Mouse (Mus musculus): ENCODE measurements around the gene Pfn3. TPM values are rescaled to one million over a fixed set of nuclear protein-coding genes. Genes with fewer than 3 reads are reported as not detected.

The Pfn3 gene
- total and polyA plus RNA-seq, 2 experiments from 2014 or later, result 0.71 to 1.5 TPM

DNA sequence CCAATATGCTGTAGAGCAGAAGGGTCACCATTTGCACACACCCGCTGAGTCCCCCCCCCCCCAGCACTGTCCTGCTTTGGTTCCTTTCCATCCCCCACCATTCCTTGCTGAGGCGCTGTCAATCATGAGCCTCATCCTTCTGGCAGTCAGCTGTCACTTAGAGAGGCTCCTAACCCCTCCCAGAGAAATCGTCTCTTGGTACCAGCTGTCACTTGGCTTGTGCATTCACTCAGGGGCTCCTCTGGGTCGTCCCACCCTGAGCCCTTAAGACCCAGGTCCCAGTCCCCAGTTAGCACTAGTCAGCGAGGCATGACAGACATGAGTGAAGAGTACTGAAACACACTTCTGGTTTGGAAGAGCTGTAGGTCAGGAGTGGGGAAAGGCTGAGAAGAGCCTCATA lies 43.3 kb downstream of the Pfn3 start:
- Histone ChIP-seq H3K4me1 (ENCODE audit: insufficient read depth, low read length) (no peaks in the 10 kb centered on the region), H3K36me3 (ENCODE audit: insufficient read depth, low read length) (no peaks in the 10 kb centered on the region), H3K27me3 (ENCODE audit: insufficient read depth, low read length) (0 out of 2 replicates have a peak, but pooled peaks cover 10% of the 10 kb centered on the region), H3K9ac (replicated peaks; ENCODE audit: low read length, poor library complexity, severe bottlenecking) (no peak overlapping the region), H3K27ac (ENCODE audit: low read depth, low read length) (no peak overlapping the region), H3K9me3 (ENCODE audit: low read length) (no peaks in the 10 kb centered on the region), H3K4me2 (ENCODE audit: low read depth, low read length, poor library complexity, severe bottlenecking) (no peak overlapping the region), H3K4me3 (ENCODE audit: low read depth, low read length) (no peak overlapping the region)
- WGBS, result 44% methylated on average over 5 of the region's 5 CpGs
- no peak for TF ChIP-seq CTCF (IDR thresholded peaks at IDR 0.05)
- no peak for ATAC-seq (ENCODE audit: low FRiP score)
- no peak for DNase-seq (ENCODE audit: low spot score)

DNA sequence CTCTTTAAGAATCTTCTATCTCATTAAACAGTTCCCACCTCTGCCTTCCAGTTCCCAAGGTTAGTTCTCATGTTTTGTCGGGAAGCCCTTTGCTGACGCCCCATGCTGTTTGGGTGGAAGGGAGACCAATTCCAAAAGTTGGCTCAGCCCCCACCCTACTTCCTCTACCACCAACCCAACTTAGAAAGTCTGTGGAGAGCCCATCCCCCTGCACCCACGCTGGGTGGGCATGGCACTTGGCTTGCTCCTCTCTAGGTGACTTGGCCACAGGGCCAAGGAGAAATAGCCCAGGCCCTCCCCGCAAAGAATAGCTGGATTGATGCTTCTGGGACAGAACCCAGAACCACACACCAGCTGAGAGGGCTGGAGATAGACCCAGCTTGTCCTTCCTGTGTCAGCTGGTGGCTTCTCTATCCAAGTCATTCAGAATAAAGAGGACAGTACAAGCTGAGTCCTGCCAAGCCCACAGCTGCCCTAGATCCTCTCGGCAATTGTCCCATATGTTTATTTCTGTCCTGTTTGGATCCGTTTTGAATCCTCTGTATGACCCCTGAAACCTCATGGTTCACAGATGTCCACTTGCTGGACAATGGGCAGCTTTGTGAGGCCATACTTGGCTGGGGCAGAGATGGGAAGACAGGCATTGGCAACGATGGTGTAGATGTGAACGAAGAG lies 43.9 kb downstream of the Pfn3 start:
- DNase-seq (ENCODE audit: low spot score), result peak; percentile 39
- no peak for TF ChIP-seq CTCF (IDR thresholded peaks at IDR 0.05)
- H3K9me3 ChIP-seq (ENCODE audit: low read length), result no peaks in the 10 kb centered on the region
- H3K4me2 ChIP-seq (ENCODE audit: low read depth, low read length, poor library complexity, severe bottlenecking), result no peak overlapping the region
- no peak; the same call in 1 of the 2 replicates for ATAC-seq (ENCODE audit: low FRiP score)
- WGBS, result 82% methylated on average over 8 of the region's 8 CpGs
- H3K4me1 ChIP-seq (ENCODE audit: insufficient read depth, low read length), result no peaks in the 10 kb centered on the region
- 0 out of 2 replicates have a peak, but pooled peaks cover 10% of the 10 kb centered on the region for H3K27me3 ChIP-seq (ENCODE audit: insufficient read depth, low read length)
- H3K27ac ChIP-seq (ENCODE audit: low read depth, low read length), result no peak overlapping the region
- H3K36me3 ChIP-seq (ENCODE audit: insufficient read depth, low read length), result no peaks in the 10 kb centered on the region
- H3K4me3 ChIP-seq (ENCODE audit: low read depth, low read length), result no peak overlapping the region
- H3K9ac ChIP-seq (replicated peaks; ENCODE audit: low read length, poor library complexity, severe bottlenecking), result no peak overlapping the region

DNA sequence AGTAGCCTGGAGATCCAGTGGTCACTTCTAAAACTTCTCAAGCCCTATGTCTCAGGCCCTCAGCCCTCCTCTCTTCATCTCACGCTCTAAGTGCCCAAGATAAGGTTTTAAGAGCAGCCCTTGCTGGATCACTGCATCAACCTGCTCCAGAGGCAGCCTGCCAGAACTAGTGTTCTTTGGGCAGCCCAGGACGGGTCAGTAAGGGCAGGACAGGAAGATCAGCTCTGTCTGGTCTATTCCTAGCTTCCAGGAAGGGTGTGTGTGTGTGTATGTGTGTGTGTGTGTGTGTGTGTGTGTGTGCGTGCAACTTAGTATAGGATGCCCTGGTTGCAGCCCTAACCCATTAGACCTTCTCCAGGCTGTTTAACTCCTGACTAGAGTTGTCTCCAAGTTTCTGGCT lies 44.8 kb downstream of the Pfn3 start:
- Histone ChIP-seq H3K36me3 (ENCODE audit: insufficient read depth, low read length) (no peaks in the 10 kb centered on the region), H3K9me3 (ENCODE audit: low read length) (no peaks in the 10 kb centered on the region), H3K4me3 (ENCODE audit: low read depth, low read length) (no peak overlapping the region), H3K27ac (ENCODE audit: low read depth, low read length) (no peak overlapping the region), H3K27me3 (ENCODE audit: insufficient read depth, low read length) (0 out of 2 replicates have a peak, but pooled peaks cover 6% of the 10 kb centered on the region), H3K4me2 (ENCODE audit: low read depth, low read length, poor library complexity, severe bottlenecking) (no peak overlapping the region), H3K9ac (replicated peaks; ENCODE audit: low read length, poor library complexity, severe bottlenecking) (no peak overlapping the region), H3K4me1 (ENCODE audit: insufficient read depth, low read length) (no peaks in the 10 kb centered on the region)
- DNase-seq (ENCODE audit: low spot score) (no peak), ATAC-seq (ENCODE audit: low FRiP score) (no peak)
- WGBS, result 68% methylated on average over 3 of the region's 3 CpGs
- TF ChIP-seq CTCF (IDR thresholded peaks at IDR 0.05), result no peak

DNA sequence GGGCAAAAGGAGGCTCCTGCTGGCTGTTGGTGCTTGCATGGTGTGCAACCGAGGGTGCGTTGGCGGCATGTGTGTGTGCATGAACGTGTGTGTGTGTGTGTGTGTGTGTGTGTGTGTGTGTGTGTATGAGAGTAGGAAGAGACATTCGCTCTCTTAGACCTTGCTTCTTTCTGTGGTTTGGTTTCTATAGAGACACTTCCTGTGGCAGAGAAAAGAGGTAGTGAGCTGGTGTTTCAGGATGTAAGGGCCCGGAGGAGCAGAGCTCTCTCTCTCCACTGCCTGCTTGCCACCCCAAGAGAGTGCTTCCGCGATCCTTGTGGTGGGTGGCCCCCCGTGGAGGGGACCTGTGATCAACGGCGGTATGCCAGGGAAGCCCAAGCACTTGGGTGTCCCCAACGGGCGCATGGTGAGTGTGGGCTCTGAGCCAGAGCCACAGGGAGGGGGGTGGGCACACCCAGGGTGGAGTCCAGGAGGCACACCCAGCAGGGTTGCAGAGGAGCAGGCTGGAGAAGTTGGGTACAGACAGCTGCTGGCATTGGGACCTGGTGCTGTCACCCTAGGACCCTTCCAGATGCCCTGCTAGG lies 45.4 kb downstream of the Pfn3 start, which contains the start of gene Rgs14:
Gene Rgs14 (plus strand): TSS at position 202 of the 584 bp plus-strand sequence.
- Histone ChIP-seq H3K27ac (ENCODE audit: low read depth, low read length) (no peak within 1 kb of the TSS), H3K4me2 (ENCODE audit: low read depth, low read length, poor library complexity, severe bottlenecking) (no peak within 1 kb of the TSS), H3K4me1 (ENCODE audit: insufficient read depth, low read length) (no peaks in the 10 kb centered on the region), H3K9me3 (ENCODE audit: low read length) (no peaks in the 10 kb centered on the region), H3K4me3 (ENCODE audit: low read depth, low read length) (no peak within 1 kb of the TSS), H3K27me3 (ENCODE audit: insufficient read depth, low read length) (0 out of 2 replicates have a peak, but pooled peaks cover 6% of the 10 kb centered on the region), H3K36me3 (ENCODE audit: insufficient read depth, low read length) (no peaks in the 10 kb centered on the region), H3K9ac (replicated peaks; ENCODE audit: low read length, poor library complexity, severe bottlenecking) (no peak within 1 kb of the TSS)
- WGBS, result 62% methylated on average over 13 of the region's 13 CpGs
- no peak for DNase-seq (ENCODE audit: low spot score)
- no peak for ATAC-seq (ENCODE audit: low FRiP score)
- TF ChIP-seq CTCF (IDR thresholded peaks at IDR 0.05), result no peak

DNA sequence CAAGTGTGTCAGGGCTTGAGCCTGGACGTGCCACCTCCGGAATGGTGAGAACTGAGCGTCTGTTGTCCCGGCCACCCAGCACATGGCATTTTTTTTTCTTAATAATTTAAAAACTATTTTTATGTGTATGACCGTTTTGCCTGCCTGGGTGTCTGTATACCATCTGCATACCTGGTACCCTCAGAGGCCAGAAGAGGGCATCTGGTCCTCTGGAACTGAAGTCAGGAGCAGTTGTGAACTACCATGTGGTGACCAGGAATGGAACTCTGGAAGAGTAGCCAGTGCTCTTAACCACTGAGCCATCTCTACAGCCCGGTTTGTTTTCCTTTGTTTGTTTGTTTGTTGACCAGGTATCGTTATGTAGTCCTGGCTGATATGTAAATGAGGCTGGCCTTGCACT lies 46.6 kb downstream of the Pfn3 start:
- Histone ChIP-seq H3K4me2 (ENCODE audit: low read depth, low read length, poor library complexity, severe bottlenecking) (no peak overlapping the region), H3K9ac (replicated peaks; ENCODE audit: low read length, poor library complexity, severe bottlenecking) (no peak overlapping the region), H3K9me3 (ENCODE audit: low read length) (no peaks in the 10 kb centered on the region), H3K27me3 (ENCODE audit: insufficient read depth, low read length) (0 out of 2 replicates have a peak, but pooled peaks cover 6% of the 10 kb centered on the region), H3K36me3 (ENCODE audit: insufficient read depth, low read length) (no peaks in the 10 kb centered on the region), H3K27ac (ENCODE audit: low read depth, low read length) (no peak overlapping the region), H3K4me3 (ENCODE audit: low read depth, low read length) (no peak overlapping the region), H3K4me1 (ENCODE audit: insufficient read depth, low read length) (no peaks in the 10 kb centered on the region)
- WGBS, result 88% methylated on average over 7 of the region's 7 CpGs
- ATAC-seq (ENCODE audit: low FRiP score) (no peak), DNase-seq (ENCODE audit: low spot score) (no peak)
- peak; percentile 11; the same call in 1 of the 2 replicates for TF ChIP-seq CTCF (IDR thresholded peaks at IDR 0.05)

Small RNA genes lying within 50 kb of the gene (microRNA-seq; reads per million reads assigned to microRNA genes)
- not detected for gene Mir6943 (ENCODE audit: borderline number of aligned reads)

Other genes with a start within 250 kb of the Pfn3 start
- gene Nsd1, start 205.4 kb downstream of the Pfn3 start, total RNA-seq (2014; rRNA removed), result 103 and 111 TPM in 2 replicates
- 47.0 and 56.2 TPM in 2 replicates for gene Nsd1, start 205.4 kb downstream of the Pfn3 start, polyA plus RNA-seq (2015; fragmentation: Nextera tagmentation; extraction: Ambion mirVana)
- 208 and 210 TPM in 2 replicates for gene Prelid1, start 94.7 kb downstream of the Pfn3 start, total RNA-seq (2014; rRNA removed)
- 318 and 326 TPM in 2 replicates for gene Prelid1, start 94.7 kb downstream of the Pfn3 start, polyA plus RNA-seq (2015; fragmentation: Nextera tagmentation; extraction: Ambion mirVana)
- gene Rab24, start 93.3 kb downstream of the Pfn3 start, total RNA-seq (2014; rRNA removed), result 70.0 and 88.1 TPM in 2 replicates
- gene Rab24, start 93.3 kb downstream of the Pfn3 start, polyA plus RNA-seq (2015; fragmentation: Nextera tagmentation; extraction: Ambion mirVana), result 83.2 and 84.2 TPM in 2 replicates
- gene Mxd3, start 85.4 kb downstream of the Pfn3 start, total RNA-seq (2014; rRNA removed), result 6.6 and 7.2 TPM in 2 replicates
- 3.5 and 3.6 TPM in 2 replicates for gene Mxd3, start 85.4 kb downstream of the Pfn3 start, polyA plus RNA-seq (2015; fragmentation: Nextera tagmentation; extraction: Ambion mirVana)
- 55.7 and 55.9 TPM in 2 replicates for gene Lman2, start 52.4 kb downstream of the Pfn3 start, total RNA-seq (2014; rRNA removed)
- gene Lman2, start 52.4 kb downstream of the Pfn3 start, polyA plus RNA-seq (2015; fragmentation: Nextera tagmentation; extraction: Ambion mirVana), result 32.8 and 35.0 TPM in 2 replicates
- 0.44 and 1.1 TPM in 2 replicates for gene Rgs14, start 45.5 kb downstream of the Pfn3 start, total RNA-seq (2014; rRNA removed)
- gene Rgs14, start 45.5 kb downstream of the Pfn3 start, polyA plus RNA-seq (2015; fragmentation: Nextera tagmentation; extraction: Ambion mirVana), result 1.3 and 1.5 TPM in 2 replicates
- gene Slc34a1, start 17.0 kb downstream of the Pfn3 start, total RNA-seq (2014; rRNA removed), result not detected in 2 replicates
- gene Slc34a1, start 17.0 kb downstream of the Pfn3 start, polyA plus RNA-seq (2015; fragmentation: Nextera tagmentation; extraction: Ambion mirVana), result 0.04 TPM in 1 of 2 replicates, not detected in the other
- not detected in 2 replicates for gene F12, start 11.6 kb upstream of the Pfn3 start, total RNA-seq (2014; rRNA removed)
- gene F12, start 11.6 kb upstream of the Pfn3 start, polyA plus RNA-seq (2015; fragmentation: Nextera tagmentation; extraction: Ambion mirVana), result 0.43 and 0.49 TPM in 2 replicates
- 70.4 and 71.9 TPM in 2 replicates for gene Grk6, start 29.8 kb upstream of the Pfn3 start, total RNA-seq (2014; rRNA removed)
- 35.5 and 35.8 TPM in 2 replicates for gene Grk6, start 29.8 kb upstream of the Pfn3 start, polyA plus RNA-seq (2015; fragmentation: Nextera tagmentation; extraction: Ambion mirVana)
- gene Prr7, start 49.0 kb upstream of the Pfn3 start, total RNA-seq (2014; rRNA removed), result 101 and 131 TPM in 2 replicates
- gene Prr7, start 49.0 kb upstream of the Pfn3 start, polyA plus RNA-seq (2015; fragmentation: Nextera tagmentation; extraction: Ambion mirVana), result 6.6 and 8.1 TPM in 2 replicates
- gene Dbn1, start 72.9 kb upstream of the Pfn3 start, total RNA-seq (2014; rRNA removed), result 498 and 510 TPM in 2 replicates
- gene Dbn1, start 72.9 kb upstream of the Pfn3 start, polyA plus RNA-seq (2015; fragmentation: Nextera tagmentation; extraction: Ambion mirVana), result 482 and 484 TPM in 2 replicates
- gene Pdlim7, start 98.4 kb upstream of the Pfn3 start, total RNA-seq (2014; rRNA removed), result 32.3 and 41.3 TPM in 2 replicates
- 153 and 171 TPM in 2 replicates for gene Pdlim7, start 98.4 kb upstream of the Pfn3 start, polyA plus RNA-seq (2015; fragmentation: Nextera tagmentation; extraction: Ambion mirVana)
- 3.0 and 4.5 TPM in 2 replicates for gene Dok3, start 114.1 kb upstream of the Pfn3 start, total RNA-seq (2014; rRNA removed)
- gene Dok3, start 114.1 kb upstream of the Pfn3 start, polyA plus RNA-seq (2015; fragmentation: Nextera tagmentation; extraction: Ambion mirVana), result 1.4 and 1.6 TPM in 2 replicates
- gene Ddx41, start 121.4 kb upstream of the Pfn3 start, total RNA-seq (2014; rRNA removed), result 51.9 and 58.9 TPM in 2 replicates
- 45.4 and 49.1 TPM in 2 replicates for gene Ddx41, start 121.4 kb upstream of the Pfn3 start, polyA plus RNA-seq (2015; fragmentation: Nextera tagmentation; extraction: Ambion mirVana)
- 73.9 and 90.6 TPM in 2 replicates for gene Fam193b, start 155.9 kb upstream of the Pfn3 start, total RNA-seq (2014; rRNA removed)
- gene Fam193b, start 155.9 kb upstream of the Pfn3 start, polyA plus RNA-seq (2015; fragmentation: Nextera tagmentation; extraction: Ambion mirVana), result 42.7 and 43.5 TPM in 2 replicates
- 57.6 and 62.5 TPM in 2 replicates for gene Tmed9, start 158.5 kb upstream of the Pfn3 start, total RNA-seq (2014; rRNA removed)
- gene Tmed9, start 158.5 kb upstream of the Pfn3 start, polyA plus RNA-seq (2015; fragmentation: Nextera tagmentation; extraction: Ambion mirVana), result 101 and 102 TPM in 2 replicates
- gene B4galt7, start 184.7 kb upstream of the Pfn3 start, total RNA-seq (2014; rRNA removed), result 62.6 and 67.7 TPM in 2 replicates
- gene B4galt7, start 184.7 kb upstream of the Pfn3 start, polyA plus RNA-seq (2015; fragmentation: Nextera tagmentation; extraction: Ambion mirVana), result 50.1 and 55.1 TPM in 2 replicates
- gene Caml, start 207.8 kb upstream of the Pfn3 start, total RNA-seq (2014; rRNA removed), result 90.6 and 101 TPM in 2 replicates
- 113 and 114 TPM in 2 replicates for gene Caml, start 207.8 kb upstream of the Pfn3 start, polyA plus RNA-seq (2015; fragmentation: Nextera tagmentation; extraction: Ambion mirVana)
- gene Ddx46, start 219.8 kb upstream of the Pfn3 start, total RNA-seq (2014; rRNA removed), result 22.3 and 29.8 TPM in 2 replicates
- gene Ddx46, start 219.8 kb upstream of the Pfn3 start, polyA plus RNA-seq (2015; fragmentation: Nextera tagmentation; extraction: Ambion mirVana), result 20.4 and 21.9 TPM in 2 replicates

All from midbrain, postnatal 0 days (tissue).